Mouse (Mus musculus): ENCODE measurements around the gene Mrpl34. TPM values are rescaled to one million over a fixed set of nuclear protein-coding genes. Genes with fewer than 3 reads are reported as not detected.

Mrpl34 gene
- polyA plus RNA-seq, 1 experiment from 2014 or later, result 196 TPM

- no peaks in the 10 kb centered on the region for H3K27me3 ChIP-seq (ENCODE audit: control insufficient read depth, insufficient read depth, low read length)
- no peaks in the 10 kb centered on the region for H3K9me3 ChIP-seq (ENCODE audit: control insufficient read depth, low read length)
- H3K9ac ChIP-seq (ENCODE audit: low read length), result no peak overlapping the region
- ATAC-seq (ENCODE audit: insufficient read depth, low FRiP score, low TSS enrichment), result no peak
- H3K4me1 ChIP-seq (ENCODE audit: control insufficient read depth, insufficient read depth, low read length), result no peaks in the 10 kb centered on the region
- H3K4me3 ChIP-seq (ENCODE audit: low read depth, low read length), result no peak overlapping the region
- no peak for DNase-seq (ENCODE audit: low spot score)
- H3K27ac ChIP-seq (ENCODE audit: low read depth, low read length), result no peak overlapping the region
- no peak overlapping the region for H3K4me2 ChIP-seq (ENCODE audit: low read depth)
- 82% methylated on average over 8 of the region's 8 CpGs for WGBS
- H3K36me3 ChIP-seq (ENCODE audit: control insufficient read depth, insufficient read depth, low read length), result peaks cover 15% of the 10 kb centered on the region
Observed at GRCm38 (mm10) chr8:71454668-71455067, 10.1 kb upstream of the Mrpl34 start.

GRCm38 (mm10) chr8:71456906-71457305 is 7.9 kb upstream of the Mrpl34 start:
- Histone ChIP-seq H3K4me2 (ENCODE audit: low read depth) (no peak overlapping the region), H3K4me3 (ENCODE audit: low read depth, low read length) (no peak overlapping the region), H3K4me1 (ENCODE audit: control insufficient read depth, insufficient read depth, low read length) (no peaks in the 10 kb centered on the region), H3K9me3 (ENCODE audit: control insufficient read depth, low read length) (no peaks in the 10 kb centered on the region), H3K27ac (ENCODE audit: low read depth, low read length) (no peak overlapping the region), H3K36me3 (ENCODE audit: control insufficient read depth, insufficient read depth, low read length) (peaks cover 21% of the 10 kb centered on the region), H3K27me3 (ENCODE audit: control insufficient read depth, insufficient read depth, low read length) (no peaks in the 10 kb centered on the region), H3K9ac (ENCODE audit: low read length) (no peak overlapping the region)
- WGBS, result 42% methylated on average over 22 of the region's 22 CpGs
- ATAC-seq (ENCODE audit: insufficient read depth, low FRiP score, low TSS enrichment) (no peak), DNase-seq (ENCODE audit: low spot score) (no peak)

- DNase-seq (ENCODE audit: low spot score) (no peak), ATAC-seq (ENCODE audit: insufficient read depth, low FRiP score, low TSS enrichment) (no peak)
- no peak overlapping the region for H3K9ac ChIP-seq (ENCODE audit: low read length)
- no peak overlapping the region for H3K27ac ChIP-seq (ENCODE audit: low read depth, low read length)
- no peaks in the 10 kb centered on the region for H3K9me3 ChIP-seq (ENCODE audit: control insufficient read depth, low read length)
- H3K4me1 ChIP-seq (ENCODE audit: control insufficient read depth, insufficient read depth, low read length), result peaks cover 5% of the 10 kb centered on the region; the same call in 1 of the 2 replicates
- H3K27me3 ChIP-seq (ENCODE audit: control insufficient read depth, insufficient read depth, low read length), result no peaks in the 10 kb centered on the region
- WGBS, result 86% methylated on average over 20 of the region's 20 CpGs
- peaks cover 21% of the 10 kb centered on the region for H3K36me3 ChIP-seq (ENCODE audit: control insufficient read depth, insufficient read depth, low read length)
- H3K4me2 ChIP-seq (ENCODE audit: low read depth), result no peak overlapping the region
- H3K4me3 ChIP-seq (ENCODE audit: low read depth, low read length), result no peak overlapping the region
Observed at GRCm38 (mm10) chr8:71457659-71458270, 7.0 kb upstream of the Mrpl34 start.

- ATAC-seq (ENCODE audit: insufficient read depth, low FRiP score, low TSS enrichment), result no peak
- no peak for DNase-seq (ENCODE audit: low spot score)
- H3K4me2 ChIP-seq (ENCODE audit: low read depth), result no peak overlapping the region
- WGBS, result 89% methylated on average over 6 of the region's 6 CpGs
- H3K27ac ChIP-seq (ENCODE audit: low read depth, low read length), result no peak overlapping the region
- no peaks in the 10 kb centered on the region for H3K27me3 ChIP-seq (ENCODE audit: control insufficient read depth, insufficient read depth, low read length)
- no peak overlapping the region for H3K4me3 ChIP-seq (ENCODE audit: low read depth, low read length)
- peaks cover 21% of the 10 kb centered on the region for H3K36me3 ChIP-seq (ENCODE audit: control insufficient read depth, insufficient read depth, low read length)
- no peaks in the 10 kb centered on the region for H3K9me3 ChIP-seq (ENCODE audit: control insufficient read depth, low read length)
- H3K9ac ChIP-seq (ENCODE audit: low read length), result no peak overlapping the region
- H3K4me1 ChIP-seq (ENCODE audit: control insufficient read depth, insufficient read depth, low read length), result peaks cover 16% of the 10 kb centered on the region
Observed at GRCm38 (mm10) chr8:71460716-71461115, 4.0 kb upstream of the Mrpl34 start.

GRCm38 (mm10) chr8:71461152-71461840 is 3.5 kb upstream of the Mrpl34 start:
- no peak overlapping the region; the same call in none of the 2 replicates for H3K4me2 ChIP-seq (ENCODE audit: low read depth)

GRCm38 (mm10) chr8:71462191-71462590 is 2.6 kb upstream of the Mrpl34 start:
- peaks cover 18% of the 10 kb centered on the region for H3K4me1 ChIP-seq (ENCODE audit: control insufficient read depth, insufficient read depth, low read length)
- DNase-seq (ENCODE audit: low spot score), result no peak
- peak overlapping the region; percentile 87 for H3K9ac ChIP-seq (ENCODE audit: low read length)
- 79% methylated on average over 4 of the region's 4 CpGs for WGBS
- H3K36me3 ChIP-seq (ENCODE audit: control insufficient read depth, insufficient read depth, low read length), result peaks cover 16% of the 10 kb centered on the region
- H3K27me3 ChIP-seq (ENCODE audit: control insufficient read depth, insufficient read depth, low read length), result no peaks in the 10 kb centered on the region
- H3K4me3 ChIP-seq (ENCODE audit: low read depth, low read length), result peak overlapping the region; percentile 93
- peak overlapping the region; percentile 85 for H3K4me2 ChIP-seq (ENCODE audit: low read depth)
- no peaks in the 10 kb centered on the region for H3K9me3 ChIP-seq (ENCODE audit: control insufficient read depth, low read length)
- no peak for ATAC-seq (ENCODE audit: insufficient read depth, low FRiP score, low TSS enrichment)
- no peak overlapping the region for H3K27ac ChIP-seq (ENCODE audit: low read depth, low read length)

More at GRCm38 (mm10) chr8:71461152-71461840, 3.5 kb upstream of the Mrpl34 start:
- no peaks in the 10 kb centered on the region for H3K27me3 ChIP-seq (ENCODE audit: control insufficient read depth, insufficient read depth, low read length)
- ATAC-seq (ENCODE audit: insufficient read depth, low FRiP score, low TSS enrichment) (no peak), DNase-seq (ENCODE audit: low spot score) (no peak)
- peaks cover 21% of the 10 kb centered on the region for H3K36me3 ChIP-seq (ENCODE audit: control insufficient read depth, insufficient read depth, low read length)
- H3K27ac ChIP-seq (ENCODE audit: low read depth, low read length), result no peak overlapping the region
- H3K9me3 ChIP-seq (ENCODE audit: control insufficient read depth, low read length), result no peaks in the 10 kb centered on the region
- WGBS, result 76% methylated on average over 46 of the region's 47 CpGs
- no peak overlapping the region for H3K4me3 ChIP-seq (ENCODE audit: low read depth, low read length)
- no peak overlapping the region for H3K9ac ChIP-seq (ENCODE audit: low read length)
- peaks cover 18% of the 10 kb centered on the region for H3K4me1 ChIP-seq (ENCODE audit: control insufficient read depth, insufficient read depth, low read length)

- H3K9me3 ChIP-seq (ENCODE audit: control insufficient read depth, low read length), result no peaks in the 10 kb centered on the region
- no peaks in the 10 kb centered on the region for H3K27me3 ChIP-seq (ENCODE audit: control insufficient read depth, insufficient read depth, low read length)
- H3K4me1 ChIP-seq (ENCODE audit: control insufficient read depth, insufficient read depth, low read length), result peaks cover 18% of the 10 kb centered on the region
- ATAC-seq (ENCODE audit: insufficient read depth, low FRiP score, low TSS enrichment) (peak; percentile 10; the same call in 1 of the 2 replicates), DNase-seq (ENCODE audit: low spot score) (peak; percentile 46)
- H3K27ac ChIP-seq (ENCODE audit: low read depth, low read length), result no peak overlapping the region; the same call in 1 of the 2 replicates
- peak overlapping the region; percentile 85 for H3K4me2 ChIP-seq (ENCODE audit: low read depth)
- peak overlapping the region; percentile 87 for H3K9ac ChIP-seq (ENCODE audit: low read length)
- WGBS, result 6% methylated on average over 16 of the region's 16 CpGs
- H3K4me3 ChIP-seq (ENCODE audit: low read depth, low read length), result peak overlapping the region; percentile 93
- peaks cover 10% of the 10 kb centered on the region for H3K36me3 ChIP-seq (ENCODE audit: control insufficient read depth, insufficient read depth, low read length)
Observed at GRCm38 (mm10) chr8:71462786-71463185, 2.0 kb upstream of the Mrpl34 start.

- peak within 1 kb of the TSS; percentile 87 for H3K9ac ChIP-seq (ENCODE audit: low read length)
- H3K27me3 ChIP-seq (ENCODE audit: control insufficient read depth, insufficient read depth, low read length), result no peaks in the 10 kb centered on the region
- H3K36me3 ChIP-seq (ENCODE audit: control insufficient read depth, insufficient read depth, low read length), result peaks cover 6% of the 10 kb centered on the region
- ATAC-seq (ENCODE audit: insufficient read depth, low FRiP score, low TSS enrichment) (peak; percentile 83), DNase-seq (ENCODE audit: low spot score) (peak; percentile 98)
- H3K4me3 ChIP-seq (ENCODE audit: low read depth, low read length), result peak within 1 kb of the TSS; percentile 93
- H3K27ac ChIP-seq (ENCODE audit: low read depth, low read length), result peak within 1 kb of the TSS; percentile 58
- WGBS, result under 1% methylated on average over 55 of the region's 55 CpGs
- peaks cover 18% of the 10 kb centered on the region for H3K4me1 ChIP-seq (ENCODE audit: control insufficient read depth, insufficient read depth, low read length)
- peak within 1 kb of the TSS; percentile 85 for H3K4me2 ChIP-seq (ENCODE audit: low read depth)
- H3K9me3 ChIP-seq (ENCODE audit: control insufficient read depth, low read length), result no peaks in the 10 kb centered on the region
Observed at GRCm38 (mm10) chr8:71463188-71464033, 1.3 kb upstream of the Mrpl34 start, which contains the start of gene Abhd8. Abhd8 (minus strand) TSS chr8:71463655.

All from neural tube, embryonic 11.5 days (tissue).